ENCODE assay signal across 9 mouse cellular contexts in genomic region chr11:120255038-120255437, GRCm38 (mm10). TPM values are rescaled to one million over a fixed set of nuclear protein-coding genes. Genes with fewer than 3 reads are reported as not detected.
DNase-seq lines count a peak whose midpoint lies in the region; ATAC-seq and TF ChIP-seq lines count a peak whose summit lies in the region.
"Had no signal": no experiment of that assay in that cellular context is flagged by ENCODE, and none has a peak within 500 bp of the region (broad histone marks: within the 10 kb centered on the region; RNA-seq: fewer than 3 reads in every experiment).

No protein-coding gene starts in this region.

- H3K9me3 ChIP-seq in hindbrain, embryonic 11.5 days (ENCODE audit: control insufficient read depth, low read length) = no peaks in the 10 kb centered on the region
- H3K9me3 ChIP-seq: neural tube, embryonic 12.5 days had no signal

- H3K27ac ChIP-seq in hindbrain, embryonic 11.5 days (ENCODE audit: low read depth, low read length) = 0 out of 2 replicates have a peak overlapping the region, but pooled peaks have one; percentile 42
- H3K27ac ChIP-seq: neural tube, embryonic 12.5 days had no signal

- no peak overlapping the region for H3K9ac ChIP-seq in hindbrain, embryonic 11.5 days (ENCODE audit: low read depth, low read length)

- no peak overlapping the region for H3ac ChIP-seq in myocyte (ENCODE audit: control insufficient read depth, insufficient read length)

- H3K4me2 ChIP-seq in hindbrain, embryonic 11.5 days (replicated peaks; ENCODE audit: low read depth, low read length) = no peak overlapping the region
- peak overlapping the region; percentile 73 for H3K4me2 ChIP-seq in myocyte (ENCODE audit: low read depth)
- H3K4me2 ChIP-seq: neural tube, embryonic 12.5 days had no signal

- peak; percentile 90 to 96 for DNase-seq in adrenal gland, adult (ENCODE audit: inconsistent age in 2 of 2, low spot score in 1 of 2)
- peak; percentile 89 for DNase-seq in cerebellum, adult 11 months
- DNase-seq in gastrocnemius, adult 18-20 months (ENCODE audit: low spot score) = peak; percentile 94
- no peak for DNase-seq in hindbrain, embryonic 11.5 days (ENCODE audit: low spot score)
- peak; percentile 64 to 80 for DNase-seq in layer of hippocampus, postnatal 36 days
- DNase-seq in spleen, postnatal 14 days (ENCODE audit: low spot score in 2 of 2) = no peak
- no peak for DNase-seq in spleen, postnatal 10 days (ENCODE audit: low spot score in 2 of 2)

- WGBS in hindbrain, embryonic 11.5 days = 68% methylated on average over 6 of the region's 6 CpGs

- no peak overlapping the region for H3K4me3 ChIP-seq in hindbrain, embryonic 11.5 days (ENCODE audit: low read depth, low read length)
- no peak overlapping the region for H3K4me3 ChIP-seq in myocyte
- H3K4me3 ChIP-seq: neural tube, embryonic 12.5 days had no signal

- no peak for TF ChIP-seq POLR2A in myocyte (IDR thresholded peaks at IDR 0.05; ENCODE audit: insufficient read length, low read depth)

- no peaks in the 10 kb centered on the region for H3K27me3 ChIP-seq in hindbrain, embryonic 11.5 days (ENCODE audit: control insufficient read depth, insufficient read depth, low read length)
- H3K27me3 ChIP-seq in myocyte (ENCODE audit: control insufficient read depth, insufficient read depth, insufficient read length) = no peaks in the 10 kb centered on the region
- H3K27me3 ChIP-seq: neural tube, embryonic 12.5 days had no signal

- ATAC-seq in hindbrain, embryonic 11.5 days (ENCODE audit: low FRiP score) = no peak

- H3K36me3 ChIP-seq in hindbrain, embryonic 11.5 days (ENCODE audit: control insufficient read depth, insufficient read depth, low read length) = no peaks in the 10 kb centered on the region
- H3K36me3 ChIP-seq in myocyte (ENCODE audit: control insufficient read depth, insufficient read depth) = no peaks in the 10 kb centered on the region

- peaks cover 33% of the 10 kb centered on the region for H3K79me2 ChIP-seq in myocyte (ENCODE audit: control insufficient read depth, insufficient read depth)

- H3K4me1 ChIP-seq in hindbrain, embryonic 11.5 days (replicated peaks; ENCODE audit: control insufficient read depth, insufficient read depth, low read length) = peaks cover 45% of the 10 kb centered on the region

TF ChIP-seq in myocyte, 11 proteins besides CTCF, POLR2A, EP300 and RAD21:
- TF ChIP-seq POLR2AphosphoS2 (IDR thresholded peaks at IDR 0.05; ENCODE audit: insufficient read length, low read depth) (no peak), MYOG (IDR thresholded peaks at IDR 0.05; ENCODE audit: control insufficient read depth in 1 of 3, insufficient read depth in 1 of 3, insufficient read length in 2 of 3, low read depth in 2 of 3) (no peak), TCF3 (IDR thresholded peaks at IDR 0.05; ENCODE audit: insufficient read length, low read depth) (no peak), USF1 (IDR thresholded peaks at IDR 0.05; ENCODE audit: low read depth) (no peak), MAX (IDR thresholded peaks at IDR 0.05; ENCODE audit: low read depth) (no peak), E2F4 (IDR thresholded peaks at IDR 0.05; ENCODE audit: insufficient read depth) (no peak), MYOD1 (IDR thresholded peaks at IDR 0.05; ENCODE audit: control insufficient read depth in 1 of 3, insufficient read length in 2 of 3, low read depth in 2 of 3) (no peak), TCF12 (IDR thresholded peaks at IDR 0.05; ENCODE audit: insufficient read depth, poor library complexity, severe bottlenecking) (no peak), SRF (IDR thresholded peaks at IDR 0.05; ENCODE audit: control insufficient read depth, insufficient read length, low read depth) (no peak), CEBPB (IDR thresholded peaks at IDR 0.05; ENCODE audit: insufficient read depth, poor library complexity, severe bottlenecking) (no peak), REST (IDR thresholded peaks at IDR 0.05; ENCODE audit: insufficient read depth, insufficient read length) (no peak)

RNA-seq across cellular contexts. Expression of gene Bahcc1, which starts 22.3 kb away (rescaled TPM):
- total RNA-seq in gastrocnemius, adult 18-20 months (2021) = 1 to 10 TPM; 3.4 to 4.6 TPM
- 18.1 and 23.1 TPM in 2 replicates for polyA plus RNA-seq in hindbrain, embryonic 11.5 days (2014; fragmentation: Nextera tagmentation; extraction: Ambion mirVana)
- total RNA-seq in layer of hippocampus, postnatal 36 days (2021) = 10 to 100 TPM; 19.6 to 20.0 TPM
- 6.3 TPM for polyA plus RNA-seq in myocyte (2012; fragmentation: generic; extraction: Trizol)

Comparison
In these comparisons a context has a peak if more than half of its experiments do, and no peak if none do; other contexts are left out.
1. DNase-seq: peak in adrenal gland, adult (2 of 2), cerebellum, adult 11 months (single experiment), gastrocnemius, adult 18-20 months (single experiment) and layer of hippocampus, postnatal 36 days (2 of 2); none in hindbrain, embryonic 11.5 days (single experiment), spleen, postnatal 14 days (0 of 2) and spleen, postnatal 10 days (0 of 2).